Comparison of ENCODE assay signal across 29 mouse cellular contexts in genomic region chr3:70138926-70139325, GRCm38 (mm10).
DNase-seq lines count a peak whose midpoint lies in the region; ATAC-seq and TF ChIP-seq lines count a peak whose summit lies in the region.
"Had no signal": no experiment of that assay in that cellular context is flagged by ENCODE, and none has a peak within 500 bp of the region (broad histone marks: within the 10 kb centered on the region; RNA-seq: fewer than 3 reads in every experiment).

No protein-coding gene starts in this region.

- 30% methylated on average over 4 of the region's 4 CpGs for WGBS in embryonic facial prominence, embryonic 14.5 days
- 70% methylated on average over 4 of the region's 4 CpGs for WGBS in embryonic facial prominence, embryonic 10.5 days
- 38% methylated on average over 4 of the region's 4 CpGs for WGBS in lung, embryonic 15.5 days
- WGBS in midbrain, embryonic 11.5 days: 75% methylated on average over 4 of the region's 4 CpGs
- 61% methylated on average over 4 of the region's 4 CpGs for WGBS in midbrain, postnatal 0 days

- no peak overlapping the region for H3K9ac ChIP-seq in embryonic facial prominence, embryonic 14.5 days (ENCODE audit: low read depth, low read length)
- H3K9ac ChIP-seq in lung, embryonic 15.5 days: no peak overlapping the region
- H3K9ac ChIP-seq in midbrain, embryonic 11.5 days (ENCODE audit: low read length): no peak overlapping the region
- H3K9ac ChIP-seq in midbrain, postnatal 0 days (replicated peaks; ENCODE audit: low read length, poor library complexity, severe bottlenecking): no peak overlapping the region
- H3K9ac ChIP-seq: embryonic facial prominence, embryonic 13.5 days; heart, embryonic 12.5 days; heart, embryonic 15.5 days; hindbrain, embryonic 13.5 days had no signal

- H3K4me1 ChIP-seq in embryonic facial prominence, embryonic 14.5 days (ENCODE audit: control insufficient read depth, insufficient read depth, low read length): peaks cover 4% of the 10 kb centered on the region; the same call in 1 of the 2 replicates
- no peaks in the 10 kb centered on the region for H3K4me1 ChIP-seq in embryonic facial prominence, embryonic 10.5 days
- no peaks in the 10 kb centered on the region for H3K4me1 ChIP-seq in lung, embryonic 15.5 days
- no peaks in the 10 kb centered on the region for H3K4me1 ChIP-seq in midbrain, embryonic 11.5 days (ENCODE audit: control insufficient read depth, insufficient read depth, low read length)
- H3K4me1 ChIP-seq in midbrain, postnatal 0 days (ENCODE audit: insufficient read depth, low read length): no peaks in the 10 kb centered on the region
- H3K4me1 ChIP-seq: embryonic facial prominence, embryonic 13.5 days; heart, embryonic 12.5 days; heart, embryonic 15.5 days; hindbrain, embryonic 10.5 days; hindbrain, embryonic 13.5 days had no signal

- no peaks in the 10 kb centered on the region for H3K27me3 ChIP-seq in embryonic facial prominence, embryonic 14.5 days (replicated peaks; ENCODE audit: control insufficient read depth, insufficient read depth, low read length)
- H3K27me3 ChIP-seq in embryonic facial prominence, embryonic 10.5 days (replicated peaks; ENCODE audit: low read depth, poor library complexity, severe bottlenecking): no peaks in the 10 kb centered on the region
- no peaks in the 10 kb centered on the region for H3K27me3 ChIP-seq in lung, embryonic 15.5 days
- H3K27me3 ChIP-seq in midbrain, embryonic 11.5 days (ENCODE audit: control insufficient read depth, insufficient read depth, low read length): no peaks in the 10 kb centered on the region
- H3K27me3 ChIP-seq in midbrain, postnatal 0 days (ENCODE audit: insufficient read depth, low read length): no peaks in the 10 kb centered on the region
- H3K27me3 ChIP-seq: CH12.LX; embryonic facial prominence, embryonic 13.5 days; heart, embryonic 12.5 days; heart, embryonic 15.5 days; hindbrain, embryonic 13.5 days had no signal

- H3K36me3 ChIP-seq in embryonic facial prominence, embryonic 14.5 days (ENCODE audit: control insufficient read depth, insufficient read depth, low read length): no peaks in the 10 kb centered on the region
- H3K36me3 ChIP-seq in embryonic facial prominence, embryonic 10.5 days (replicated peaks): no peaks in the 10 kb centered on the region
- H3K36me3 ChIP-seq in lung, embryonic 15.5 days: no peaks in the 10 kb centered on the region
- H3K36me3 ChIP-seq in midbrain, embryonic 11.5 days (ENCODE audit: control insufficient read depth, insufficient read depth, low read length): no peaks in the 10 kb centered on the region
- no peaks in the 10 kb centered on the region for H3K36me3 ChIP-seq in midbrain, postnatal 0 days (ENCODE audit: insufficient read depth, low read length)
- H3K36me3 ChIP-seq: embryonic facial prominence, embryonic 13.5 days; G1E; heart, embryonic 12.5 days; heart, embryonic 15.5 days; hindbrain, embryonic 10.5 days; hindbrain, embryonic 13.5 days had no signal

- intact Hi-C loops in left cerebral cortex, postnatal 4 days (cut with DNase I): no loop called here

- ATAC-seq in embryonic facial prominence, embryonic 14.5 days (ENCODE audit: low read depth): peak; percentile 37; the same call in 1 of the 2 replicates
- ATAC-seq in lung, embryonic 15.5 days (ENCODE audit: borderline replicate concordance, extremely low read depth, low FRiP score, low TSS enrichment): no peak; the same call in 1 of the 2 replicates
- no peak for ATAC-seq in midbrain, embryonic 11.5 days (ENCODE audit: low FRiP score)
- ATAC-seq in midbrain, postnatal 0 days (ENCODE audit: low FRiP score): no peak
- ATAC-seq: activated CD4-positive, CD25-positive, alpha-beta regulatory T cell, adult 4 months; forebrain, embryonic 14.5 days; hindbrain, embryonic 16.5 days had no signal

- H3K27ac ChIP-seq in embryonic facial prominence, embryonic 14.5 days (replicated peaks; ENCODE audit: low read depth, low read length): no peak overlapping the region
- no peak overlapping the region for H3K27ac ChIP-seq in embryonic facial prominence, embryonic 10.5 days (replicated peaks)
- peak overlapping the region; percentile 15; the same call in 1 of the 2 replicates for H3K27ac ChIP-seq in lung, embryonic 15.5 days
- H3K27ac ChIP-seq in midbrain, embryonic 11.5 days (ENCODE audit: low read depth, low read length): no peak overlapping the region
- no peak overlapping the region for H3K27ac ChIP-seq in midbrain, postnatal 0 days (ENCODE audit: low read depth, low read length)
- H3K27ac ChIP-seq: embryonic facial prominence, embryonic 13.5 days; heart, embryonic 15.5 days; hindbrain, embryonic 10.5 days; hindbrain, embryonic 13.5 days had no signal

- DNase-seq in embryonic facial prominence, embryonic 14.5 days (ENCODE audit: low spot score): peak; percentile 81
- DNase-seq in embryonic facial prominence, embryonic 10.5 days (ENCODE audit: low spot score): no peak
- no peak for DNase-seq in lung, postnatal 4 days
- DNase-seq in midbrain, embryonic 11.5 days (ENCODE audit: low spot score, missing footprints): peak; percentile 69
- DNase-seq in midbrain, postnatal 0 days (ENCODE audit: low spot score): no peak
- peak; percentile 10 for DNase-seq in fibroblast of lung, adult 2 months (ENCODE audit: low read depth)
- no peak for DNase-seq in left cerebral cortex, postnatal 4 days
- DNase-seq: adrenal gland, adult 8-10 months; adrenal gland, postnatal 25 days; B cell, adult 2 months; cerebellum, adult 11 months; cerebellum, adult 2 months; cerebellum, adult 9-11 months; cerebellum, postnatal 25 days; gastrocnemius, postnatal 25 days; heart, adult 18-20 months; heart, postnatal 10 days; heart, postnatal 36 days had no signal

- no peak overlapping the region for H3K4me3 ChIP-seq in embryonic facial prominence, embryonic 14.5 days (ENCODE audit: low read depth, low read length)
- H3K4me3 ChIP-seq in embryonic facial prominence, embryonic 10.5 days: no peak overlapping the region
- no peak overlapping the region for H3K4me3 ChIP-seq in lung, embryonic 15.5 days
- H3K4me3 ChIP-seq in midbrain, embryonic 11.5 days (ENCODE audit: low read depth, low read length): no peak overlapping the region
- H3K4me3 ChIP-seq in midbrain, postnatal 0 days (ENCODE audit: low read depth, low read length): no peak overlapping the region
- H3K4me3 ChIP-seq: embryonic facial prominence, embryonic 13.5 days; heart, embryonic 12.5 days; heart, embryonic 15.5 days; hindbrain, embryonic 10.5 days; hindbrain, embryonic 13.5 days had no signal

- no peak overlapping the region for H3K4me2 ChIP-seq in embryonic facial prominence, embryonic 14.5 days (ENCODE audit: low read depth, low read length)
- no peak overlapping the region for H3K4me2 ChIP-seq in lung, embryonic 15.5 days
- no peak overlapping the region for H3K4me2 ChIP-seq in midbrain, embryonic 11.5 days
- H3K4me2 ChIP-seq in midbrain, postnatal 0 days (ENCODE audit: low read depth, low read length, poor library complexity, severe bottlenecking): no peak overlapping the region
- H3K4me2 ChIP-seq: embryonic facial prominence, embryonic 13.5 days; heart, embryonic 12.5 days; heart, embryonic 15.5 days; hindbrain, embryonic 13.5 days had no signal

- TF ChIP-seq CTCF in midbrain, postnatal 0 days (IDR thresholded peaks at IDR 0.05): no peak

- no peaks in the 10 kb centered on the region for H3K9me3 ChIP-seq in embryonic facial prominence, embryonic 14.5 days (ENCODE audit: control insufficient read depth, low read length)
- H3K9me3 ChIP-seq in embryonic facial prominence, embryonic 10.5 days: no peaks in the 10 kb centered on the region
- H3K9me3 ChIP-seq in lung, embryonic 15.5 days: no peaks in the 10 kb centered on the region
- no peaks in the 10 kb centered on the region for H3K9me3 ChIP-seq in midbrain, embryonic 11.5 days (ENCODE audit: control insufficient read depth, low read length)
- H3K9me3 ChIP-seq in midbrain, postnatal 0 days (ENCODE audit: low read length): no peaks in the 10 kb centered on the region
- H3K9me3 ChIP-seq: embryonic facial prominence, embryonic 13.5 days; G1E; heart, embryonic 12.5 days; heart, embryonic 15.5 days; hindbrain, embryonic 10.5 days; hindbrain, embryonic 13.5 days had no signal

Comparison
In these comparisons a context has a peak if more than half of its experiments do, and no peak if none do; other contexts are left out.
1. DNase-seq: peak in embryonic facial prominence, embryonic 14.5 days (single experiment), midbrain, embryonic 11.5 days (single experiment) and fibroblast of lung, adult 2 months (single experiment); none in embryonic facial prominence, embryonic 10.5 days (single experiment), lung, postnatal 4 days (0 of 2), midbrain, postnatal 0 days (single experiment) and left cerebral cortex, postnatal 4 days (single experiment).